Mouse (Mus musculus): ENCODE measurements at regions not wholly inside any gene's neighbourhood (a gene's known extent, or its start where the extent isn't known, plus 50 kb on each side); places are given as distances from the start of the nearest gene placed in this dataset.
A peak's percentile ranks its signal among the peaks of the same experiment; 100 is the strongest.
"Not testable (repeated sequence)": the region's sequence is repeated elsewhere in the genome, so short reads cannot be mapped to it uniquely, and the experiment has no call there.

- no peak for DNase-seq (ENCODE audit: low spot score)
Measured at GRCm38 (mm10) chr14:71113198-71113597, 513.6 kb upstream of the Fam160b2 start.

- no peak for DNase-seq (ENCODE audit: low spot score)
Measured at GRCm38 (mm10) chr14:71104617-71105016, 505.0 kb upstream of the Fam160b2 start.

- DNase-seq (ENCODE audit: low spot score), result peak; percentile 13
Measured at GRCm38 (mm10) chr14:71103955-71104354, 504.3 kb upstream of the Fam160b2 start.

GRCm38 (mm10) chr14:71095661-71096422 is 496.2 kb upstream of the Fam160b2 start:
- DNase-seq (ENCODE audit: low spot score), result no peak

- DNase-seq (ENCODE audit: low spot score), result peak; percentile 5
Measured at GRCm38 (mm10) chr14:71092626-71093326, 493.1 kb upstream of the Fam160b2 start.

- DNase-seq (ENCODE audit: low spot score), result no peak
Measured at GRCm38 (mm10) chr14:71085721-71086120, 486.1 kb upstream of the Fam160b2 start.

- no peak for DNase-seq (ENCODE audit: low spot score)
Measured at GRCm38 (mm10) chr14:71082327-71082726, 482.7 kb upstream of the Fam160b2 start.

GRCm38 (mm10) chr14:71075671-71076070 is 476.0 kb upstream of the Fam160b2 start:
- DNase-seq (ENCODE audit: low spot score), result no peak

GRCm38 (mm10) chr14:71074019-71074418 is 474.4 kb upstream of the Fam160b2 start:
- no peak for DNase-seq (ENCODE audit: low spot score)

- no peak for DNase-seq (ENCODE audit: low spot score)
Measured at GRCm38 (mm10) chr14:71065669-71066068, 466.0 kb upstream of the Fam160b2 start.

GRCm38 (mm10) chr14:71056601-71057000 is 457.0 kb upstream of the Fam160b2 start:
- DNase-seq (ENCODE audit: low spot score), result no peak

GRCm38 (mm10) chr14:71055480-71055879 is 455.8 kb upstream of the Fam160b2 start:
- DNase-seq (ENCODE audit: low spot score), result no peak

- no peak for DNase-seq (ENCODE audit: low spot score)
Measured at GRCm38 (mm10) chr14:71053788-71054641, 454.4 kb upstream of the Fam160b2 start.

- DNase-seq (ENCODE audit: low spot score), result no peak
Measured at GRCm38 (mm10) chr14:71047096-71047495, 447.5 kb upstream of the Fam160b2 start.

- not testable (repeated sequence) for DNase-seq (ENCODE audit: low spot score)
Measured at GRCm38 (mm10) chr14:71043879-71044770, 444.5 kb upstream of the Fam160b2 start.

- no peak for DNase-seq (ENCODE audit: low spot score)
Measured at GRCm38 (mm10) chr14:71036620-71037019, 437.0 kb upstream of the Fam160b2 start.

GRCm38 (mm10) chr14:71033586-71033985 is 434.0 kb upstream of the Fam160b2 start:
- DNase-seq (ENCODE audit: low spot score), result no peak

- no peak for DNase-seq (ENCODE audit: low spot score)
Measured at GRCm38 (mm10) chr14:71030164-71030880, 430.7 kb upstream of the Fam160b2 start.

All from gastrocnemius, adult 18-20 months (tissue).